Mouse (Mus musculus) c-Kit-positive CD71-positive TER-119-negative erythroid progenitor cells, embryonic 14.5 days (primary cell): ENCODE measurements around the gene Pik3ap1.
A peak's percentile ranks its signal among the peaks of the same experiment; 100 is the strongest.

Experiments
- DNase-seq: peaks from one replicate; pipeline ENCODE4 v3.0.0-alpha.2; 2013; ENCODE audit warnings: low read depth

Gene Pik3ap1

GRCm38 (mm10) chr19:41279724-41280244 is 105.1 kb downstream of the Pik3ap1 start:
- DNase-seq = no peak

GRCm38 (mm10) chr19:41278606-41279005 is 106.3 kb downstream of the Pik3ap1 start:
- no peak for DNase-seq

- no peak for DNase-seq
Measured at GRCm38 (mm10) chr19:41275588-41275987, 109.3 kb downstream of the Pik3ap1 start.

GRCm38 (mm10) chr19:41270906-41271305 is 114.0 kb downstream of the Pik3ap1 start:
- DNase-seq = no peak

- DNase-seq = no peak
Measured at GRCm38 (mm10) chr19:41270151-41270727, 114.7 kb downstream of the Pik3ap1 start.

- DNase-seq = no peak
Measured at GRCm38 (mm10) chr19:41266251-41266901, 118.5 kb downstream of the Pik3ap1 start.

GRCm38 (mm10) chr19:41264331-41264799 is 120.5 kb downstream of the Pik3ap1 start:
- DNase-seq = peak; percentile 20

GRCm38 (mm10) chr19:41263630-41264295 is 121.1 kb downstream of the Pik3ap1 start, which contains the start of gene Tm9sf3:
TSS of gene Tm9sf3 (minus strand) at chr19:41263997.
- DNase-seq = peak; percentile 66

GRCm38 (mm10) chr19:41262712-41263629 is 121.9 kb downstream of the Pik3ap1 start:
- DNase-seq = peak; percentile 67

GRCm38 (mm10) chr19:41260736-41261135 is 124.2 kb downstream of the Pik3ap1 start:
- DNase-seq = no peak

- DNase-seq = no peak
Measured at GRCm38 (mm10) chr19:41259256-41259655, 125.6 kb downstream of the Pik3ap1 start.

- peak; percentile 36 for DNase-seq
Measured at GRCm38 (mm10) chr19:41258707-41259106, 126.2 kb downstream of the Pik3ap1 start.

GRCm38 (mm10) chr19:41254584-41254983 is 130.3 kb downstream of the Pik3ap1 start:
- DNase-seq = no peak

- no peak for DNase-seq
Measured at GRCm38 (mm10) chr19:41248968-41249367, 135.9 kb downstream of the Pik3ap1 start.

GRCm38 (mm10) chr19:41248271-41248670 is 136.6 kb downstream of the Pik3ap1 start:
- DNase-seq = no peak

- no peak for DNase-seq
Measured at GRCm38 (mm10) chr19:41246271-41246670, 138.6 kb downstream of the Pik3ap1 start.

- peak; percentile 37 for DNase-seq
Measured at GRCm38 (mm10) chr19:41244581-41244980, 140.3 kb downstream of the Pik3ap1 start.

- DNase-seq = no peak
Measured at GRCm38 (mm10) chr19:41241997-41242396, 142.9 kb downstream of the Pik3ap1 start.

- DNase-seq = no peak
Measured at GRCm38 (mm10) chr19:41233698-41234097, 151.2 kb downstream of the Pik3ap1 start.
